Mouse (Mus musculus) brown adipose tissue, adult 24 weeks (tissue): Measurements from ENCODE around the gene Pax2. TPM values are rescaled to one million over a fixed set of nuclear protein-coding genes. Genes with fewer than 3 reads are reported as not detected.

Source experiments
- H3K27ac ChIP-seq: fragments of 200-500 bp; replicated peaks from 2 replicates; pipeline ENCODE4 v1.5.1; 2012; ENCODE audit warnings: low read depth, mild to moderate bottlenecking, low read length
- H3K4me1 ChIP-seq: fragments of 200-500 bp; 2 replicates; pipeline ENCODE4 v1.6.1; 2012; ENCODE audit warnings: low read length, mixed read lengths; ENCODE audit not compliant: control insufficient read depth, insufficient read depth, insufficient read length
- H3K4me3 ChIP-seq: fragments of 200-500 bp; 2 replicates; pipeline ENCODE4 v1.5.1; 2012; ENCODE audit warnings: low read depth, mild to moderate bottlenecking, low read length, moderate library complexity; ENCODE audit not compliant: insufficient read depth
- polyA plus RNA-seq: library from polyadenylated mRNA; stranded (reverse); fragments of >200 nt; gene quantifications from 2 replicates; pipeline ENCODE4 v1.2.4, GENCODE M21; 2012; ENCODE audit not compliant: missing spikeins, insufficient read depth, insufficient read length

The Pax2 gene
- polyA plus RNA-seq = not detected in 2 replicates

DNA sequence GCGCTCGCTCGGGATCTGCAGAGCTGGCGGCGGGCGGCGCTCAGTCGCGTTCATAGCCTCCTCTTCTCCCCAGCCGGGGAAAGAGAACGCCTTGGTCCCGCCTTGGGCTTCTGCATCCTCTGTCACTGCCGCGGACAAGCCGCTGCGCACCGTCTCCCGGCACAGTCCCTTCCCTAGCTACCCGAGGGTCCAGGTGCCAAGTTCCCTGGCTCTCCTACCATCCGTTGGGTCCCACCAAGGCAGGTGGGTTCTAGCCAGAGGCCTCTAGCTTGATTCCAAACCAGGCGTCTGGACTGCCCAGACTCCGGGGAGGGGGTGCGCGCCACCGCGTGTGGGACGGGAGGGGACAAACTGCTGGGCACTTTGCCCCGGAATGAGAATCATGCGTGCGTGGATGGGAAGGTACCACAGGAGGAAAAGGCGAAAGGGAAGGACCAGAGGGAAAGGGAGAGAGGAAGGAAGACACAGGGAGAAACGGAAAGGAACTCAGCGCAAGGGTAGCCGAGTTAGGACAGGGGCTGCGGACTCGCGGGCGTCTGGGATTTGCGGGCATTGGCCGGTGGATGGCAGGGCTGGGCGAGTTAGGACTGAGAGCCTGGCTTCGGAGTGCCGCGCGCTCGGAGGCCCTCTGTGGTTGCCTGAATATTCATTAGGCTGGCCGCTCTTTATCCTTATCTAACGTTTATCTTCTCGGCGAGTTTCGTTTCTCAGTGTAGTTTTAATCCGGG lies at the start of gene Pax2:
TSS of gene Pax2 (plus strand) at position 353 of the 728 bp plus-strand sequence.
- H3K27ac ChIP-seq = no peak within 1 kb of the TSS
- H3K4me3 ChIP-seq = peak within 1 kb of the TSS; percentile 29

DNA sequence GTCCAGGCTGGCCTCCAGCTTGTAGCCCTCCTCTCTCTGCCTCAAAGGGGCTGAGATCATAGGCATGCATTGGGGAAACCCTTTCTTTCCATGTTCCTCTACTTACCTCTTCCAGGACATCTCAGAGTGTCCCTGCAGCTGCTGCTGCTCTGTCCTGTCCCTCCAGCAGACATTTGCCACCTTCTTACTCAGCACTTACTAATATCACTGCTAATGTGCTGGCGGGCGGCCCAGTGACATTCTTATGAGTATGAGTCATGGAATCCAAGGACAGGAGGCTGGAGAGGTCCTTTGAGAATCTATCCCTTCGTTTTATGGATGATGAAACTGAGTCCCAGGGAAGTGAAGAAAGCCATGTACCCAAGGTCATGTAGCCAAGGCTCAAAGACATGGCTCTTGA lies 47.0 kb upstream of the Pax2 start:
- Histone ChIP-seq H3K4me3 (no peak overlapping the region), H3K4me1 (no peaks in the 10 kb centered on the region), H3K27ac (no peak overlapping the region)

More for the DNA sequence above, at the start of gene Pax2:
- no peaks in the 10 kb centered on the region; the same call in 1 of the 2 replicates for H3K4me1 ChIP-seq

- Histone ChIP-seq H3K4me1 (no peaks in the 10 kb centered on the region), H3K27ac (no peak overlapping the region), H3K4me3 (no peak overlapping the region)
These were observed 38.9 kb upstream of the Pax2 start for GRCm38 (mm10) chr19:44716731-44717600.

GRCm38 (mm10) chr19:44719292-44720193 lies 36.3 kb upstream of the Pax2 start:
- Histone ChIP-seq H3K4me3 (peak overlapping the region; percentile 14; the same call in 1 of the 2 replicates), H3K4me1 (no peaks in the 10 kb centered on the region), H3K27ac (no peak overlapping the region)

GRCm38 (mm10) chr19:44720194-44720521 lies 35.7 kb upstream of the Pax2 start:
- Histone ChIP-seq H3K4me3 (peak overlapping the region; percentile 14; the same call in 1 of the 2 replicates), H3K4me1 (no peaks in the 10 kb centered on the region), H3K27ac (no peak overlapping the region)

GRCm38 (mm10) chr19:44723611-44724440 lies 32.0 kb upstream of the Pax2 start:
- H3K4me1 ChIP-seq = 0 out of 2 replicates have a peak, but pooled peaks cover 3% of the 10 kb centered on the region
- H3K27ac ChIP-seq = no peak overlapping the region
- no peak overlapping the region; the same call in 1 of the 2 replicates for H3K4me3 ChIP-seq

GRCm38 (mm10) chr19:44725951-44726791 lies 29.7 kb upstream of the Pax2 start:
- no peak overlapping the region for H3K27ac ChIP-seq

DNA sequence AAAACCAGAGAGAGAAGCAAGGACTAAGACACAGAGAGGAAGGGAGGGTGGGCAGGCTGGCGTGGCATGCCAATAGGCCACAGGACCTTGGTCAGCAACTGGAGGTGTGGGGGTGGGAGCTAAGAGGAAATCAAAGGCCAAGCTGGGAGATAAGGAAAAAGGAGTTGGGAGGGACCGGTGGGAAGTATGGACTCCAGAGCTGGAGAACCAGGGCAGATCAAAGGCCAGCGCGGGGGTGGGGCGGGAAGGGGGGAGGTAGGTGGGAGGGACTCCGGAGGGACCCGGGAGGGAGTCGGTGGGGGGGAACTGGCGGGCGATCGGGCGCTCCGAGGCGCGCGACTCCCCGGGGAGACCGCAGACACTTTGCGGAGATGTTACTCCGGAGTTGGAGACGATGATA lies 21.7 kb upstream of the Pax2 start:
- H3K27ac ChIP-seq = no peak overlapping the region
- H3K4me3 ChIP-seq = no peak overlapping the region
- no peaks in the 10 kb centered on the region; the same call in 1 of the 2 replicates for H3K4me1 ChIP-seq

More at GRCm38 (mm10) chr19:44725951-44726791, 29.7 kb upstream of the Pax2 start:
- Histone ChIP-seq H3K4me1 (0 out of 2 replicates have a peak, but pooled peaks cover 3% of the 10 kb centered on the region), H3K4me3 (peak overlapping the region; percentile 55)

DNA sequence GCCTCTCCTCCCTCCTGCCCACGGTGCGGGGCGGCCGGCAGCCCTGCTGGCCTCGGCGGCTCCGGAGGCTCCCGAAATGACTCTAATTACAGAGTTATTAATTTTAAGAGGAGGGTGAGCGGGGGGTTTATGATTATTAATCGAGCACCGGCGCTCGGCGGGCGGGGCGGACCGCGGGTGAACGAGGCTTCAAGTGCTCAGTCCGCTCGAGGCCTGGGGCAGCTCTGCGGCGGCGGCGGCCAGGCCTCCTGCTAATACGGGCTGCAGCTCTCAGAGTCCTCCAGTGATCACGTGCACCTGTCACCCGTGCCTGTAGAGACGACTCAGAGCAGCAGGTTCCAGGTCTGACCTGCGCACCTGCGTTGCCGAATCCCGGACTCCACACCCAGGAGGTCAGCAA lies 21.2 kb upstream of the Pax2 start:
- H3K4me1 ChIP-seq = no peaks in the 10 kb centered on the region; the same call in 1 of the 2 replicates
- no peak overlapping the region for H3K4me3 ChIP-seq

GRCm38 (mm10) chr19:44740300-44740699 lies 15.5 kb upstream of the Pax2 start:
- Histone ChIP-seq H3K4me3 (no peak overlapping the region), H3K27ac (no peak overlapping the region), H3K4me1 (no peaks in the 10 kb centered on the region)

More for the DNA sequence above, 21.2 kb upstream of the Pax2 start:
- H3K27ac ChIP-seq = no peak overlapping the region

DNA sequence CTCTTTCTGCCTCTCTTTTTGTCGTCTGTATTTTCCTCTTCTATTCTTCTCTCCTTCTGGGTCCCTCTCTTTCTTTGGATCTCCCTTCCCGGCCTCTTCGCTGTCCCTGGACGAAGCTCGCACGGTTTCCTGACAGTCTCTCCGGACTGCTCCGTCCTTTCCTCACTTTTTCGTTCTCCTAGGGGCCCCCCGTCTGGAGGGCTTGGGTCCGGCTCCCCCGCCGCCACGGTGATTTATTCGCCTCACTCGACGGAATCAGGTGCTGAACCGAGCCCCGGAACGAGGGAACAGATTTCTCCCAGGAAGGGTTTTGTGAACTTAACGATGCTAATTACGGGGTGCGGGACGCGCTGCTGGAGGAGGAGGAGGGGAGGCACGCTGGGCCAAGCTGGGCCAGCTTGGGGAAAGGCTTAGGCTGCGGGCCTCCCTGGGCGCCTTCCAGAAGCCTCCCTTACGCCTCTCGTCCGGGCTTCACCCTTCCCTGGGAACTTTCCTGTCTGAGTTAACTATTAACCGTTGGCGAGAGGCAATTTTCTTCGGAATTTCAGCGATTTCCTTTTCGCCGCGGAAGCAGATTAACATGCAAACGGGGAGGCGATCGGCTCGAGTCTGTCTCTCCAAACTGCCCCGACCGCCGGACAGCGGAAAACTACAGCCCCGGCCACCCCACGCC lies 14.6 kb upstream of the Pax2 start:
- Histone ChIP-seq H3K4me3 (peak overlapping the region; percentile 46), H3K4me1 (no peaks in the 10 kb centered on the region), H3K27ac (peak overlapping the region; percentile 59)

DNA sequence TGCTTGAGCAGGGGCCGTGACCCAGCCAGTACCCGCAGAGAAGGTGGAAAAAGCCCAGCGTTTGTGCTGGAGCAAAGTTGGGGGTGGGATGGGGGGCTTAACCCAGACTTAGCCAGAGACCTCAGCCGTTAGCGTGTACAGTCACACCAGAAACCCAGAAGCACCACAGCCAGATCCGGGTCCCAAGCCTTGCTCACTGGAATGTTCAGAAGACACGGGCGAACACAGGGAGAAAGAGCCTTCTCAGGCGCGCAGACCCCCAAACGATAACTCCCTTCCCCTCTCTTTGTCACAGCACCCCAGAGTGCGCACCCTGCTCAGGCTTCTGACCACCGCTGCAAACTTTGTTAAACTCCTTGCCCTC lies 14.1 kb upstream of the Pax2 start:
- Histone ChIP-seq H3K27ac (peak overlapping the region; percentile 59), H3K4me1 (no peaks in the 10 kb centered on the region), H3K4me3 (peak overlapping the region; percentile 46)
